Mouse (Mus musculus): ENCODE results near the gene Prkci. TPM values are rescaled to one million over a fixed set of nuclear protein-coding genes. Genes with fewer than 3 reads are reported as not detected.

Prkci gene
- 43.1 TPM in 2 replicates for polyA plus RNA-seq (2014; fragmentation: Nextera tagmentation; extraction: Ambion mirVana)

GRCm38 (mm10) chr3:30995283-30995898 lies at the start of gene Prkci:
TSS of gene Prkci (plus strand) at chr3:30995747.
- H3K4me3 ChIP-seq (ENCODE audit: low read depth, low read length): peak within 1 kb of the TSS; percentile 59
- H3K36me3 ChIP-seq (ENCODE audit: control insufficient read depth, insufficient read depth, low read length): no peaks in the 10 kb centered on the region
- peak within 1 kb of the TSS; percentile 57 for H3K4me2 ChIP-seq (ENCODE audit: low read depth, severe bottlenecking)
- peak; percentile 97 for ATAC-seq (ENCODE audit: insufficient number of reproducible peaks, low FRiP score, low TSS enrichment, low read depth)
- H3K27ac ChIP-seq (replicated peaks; ENCODE audit: low read depth, low read length): peak within 1 kb of the TSS; percentile 3; the same call in 1 of the 2 replicates
- no peaks in the 10 kb centered on the region for H3K27me3 ChIP-seq (ENCODE audit: control insufficient read depth, insufficient read depth, low read length)
- WGBS: under 1% methylated on average over 50 of the region's 50 CpGs
- H3K4me1 ChIP-seq (ENCODE audit: control insufficient read depth, insufficient read depth, low read length): peaks cover 19% of the 10 kb centered on the region
- H3K9me3 ChIP-seq (ENCODE audit: control insufficient read depth, low read length): no peaks in the 10 kb centered on the region
- H3K9ac ChIP-seq (ENCODE audit: low read length): peak within 1 kb of the TSS; percentile 64
- DNase-seq (ENCODE audit: low spot score): peak; percentile 94

- H3K36me3 ChIP-seq (ENCODE audit: control insufficient read depth, insufficient read depth, low read length): peaks cover 10% of the 10 kb centered on the region; the same call in 1 of the 2 replicates
- H3K9me3 ChIP-seq (ENCODE audit: control insufficient read depth, low read length): no peaks in the 10 kb centered on the region
- H3K4me2 ChIP-seq (ENCODE audit: low read depth, severe bottlenecking): no peak overlapping the region
- H3K9ac ChIP-seq (ENCODE audit: low read length): no peak overlapping the region
- no peak overlapping the region for H3K4me3 ChIP-seq (ENCODE audit: low read depth, low read length)
- 89% methylated on average over 3 of the region's 3 CpGs for WGBS
- H3K27ac ChIP-seq (replicated peaks; ENCODE audit: low read depth, low read length): no peak overlapping the region
- ATAC-seq (ENCODE audit: insufficient number of reproducible peaks, low FRiP score, low TSS enrichment, low read depth) (no peak), DNase-seq (ENCODE audit: low spot score) (no peak)
- no peaks in the 10 kb centered on the region for H3K4me1 ChIP-seq (ENCODE audit: control insufficient read depth, insufficient read depth, low read length)
- H3K27me3 ChIP-seq (ENCODE audit: control insufficient read depth, insufficient read depth, low read length): no peaks in the 10 kb centered on the region
Observed at GRCm38 (mm10) chr3:30951652-30952051, 43.9 kb upstream of the Prkci start.

GRCm38 (mm10) chr3:30952273-30953070 lies 43.1 kb upstream of the Prkci start:
- WGBS: 92% methylated on average over 12 of the region's 12 CpGs
- no peaks in the 10 kb centered on the region for H3K9me3 ChIP-seq (ENCODE audit: control insufficient read depth, low read length)
- ATAC-seq (ENCODE audit: insufficient number of reproducible peaks, low FRiP score, low TSS enrichment, low read depth) (no peak), DNase-seq (ENCODE audit: low spot score) (no peak)
- no peaks in the 10 kb centered on the region for H3K4me1 ChIP-seq (ENCODE audit: control insufficient read depth, insufficient read depth, low read length)
- no peak overlapping the region for H3K27ac ChIP-seq (replicated peaks; ENCODE audit: low read depth, low read length)
- H3K4me3 ChIP-seq (ENCODE audit: low read depth, low read length): no peak overlapping the region
- no peaks in the 10 kb centered on the region for H3K27me3 ChIP-seq (ENCODE audit: control insufficient read depth, insufficient read depth, low read length)
- H3K4me2 ChIP-seq (ENCODE audit: low read depth, severe bottlenecking): no peak overlapping the region
- peaks cover 12% of the 10 kb centered on the region; the same call in 1 of the 2 replicates for H3K36me3 ChIP-seq (ENCODE audit: control insufficient read depth, insufficient read depth, low read length)
- H3K9ac ChIP-seq (ENCODE audit: low read length): no peak overlapping the region

- Histone ChIP-seq H3K4me3 (ENCODE audit: low read depth, low read length) (no peak overlapping the region), H3K4me1 (ENCODE audit: control insufficient read depth, insufficient read depth, low read length) (no peaks in the 10 kb centered on the region), H3K36me3 (ENCODE audit: control insufficient read depth, insufficient read depth, low read length) (peaks cover 8% of the 10 kb centered on the region; the same call in 1 of the 2 replicates), H3K4me2 (ENCODE audit: low read depth, severe bottlenecking) (no peak overlapping the region), H3K27ac (replicated peaks; ENCODE audit: low read depth, low read length) (no peak overlapping the region), H3K9me3 (ENCODE audit: control insufficient read depth, low read length) (no peaks in the 10 kb centered on the region), H3K9ac (ENCODE audit: low read length) (no peak overlapping the region), H3K27me3 (ENCODE audit: control insufficient read depth, insufficient read depth, low read length) (no peaks in the 10 kb centered on the region)
- no peak for ATAC-seq (ENCODE audit: insufficient number of reproducible peaks, low FRiP score, low TSS enrichment, low read depth)
- 93% methylated on average over 6 of the region's 6 CpGs for WGBS
- DNase-seq (ENCODE audit: low spot score): no peak
Observed at GRCm38 (mm10) chr3:30956327-30956726, 39.2 kb upstream of the Prkci start.

- no peak for DNase-seq (ENCODE audit: low spot score)
- H3K4me1 ChIP-seq (ENCODE audit: control insufficient read depth, insufficient read depth, low read length): no peaks in the 10 kb centered on the region
- no peak overlapping the region for H3K27ac ChIP-seq (replicated peaks; ENCODE audit: low read depth, low read length)
- 89% methylated on average over 2 of the region's 2 CpGs for WGBS
- H3K4me3 ChIP-seq (ENCODE audit: low read depth, low read length): no peak overlapping the region
- no peak overlapping the region for H3K9ac ChIP-seq (ENCODE audit: low read length)
- peaks cover 17% of the 10 kb centered on the region; the same call in 1 of the 2 replicates for H3K36me3 ChIP-seq (ENCODE audit: control insufficient read depth, insufficient read depth, low read length)
- H3K27me3 ChIP-seq (ENCODE audit: control insufficient read depth, insufficient read depth, low read length): no peaks in the 10 kb centered on the region
- no peak for ATAC-seq (ENCODE audit: insufficient number of reproducible peaks, low FRiP score, low TSS enrichment, low read depth)
- no peak overlapping the region for H3K4me2 ChIP-seq (ENCODE audit: low read depth, severe bottlenecking)
- no peaks in the 10 kb centered on the region for H3K9me3 ChIP-seq (ENCODE audit: control insufficient read depth, low read length)
Observed at GRCm38 (mm10) chr3:30958709-30959108, 36.8 kb upstream of the Prkci start.

- H3K27me3 ChIP-seq (ENCODE audit: control insufficient read depth, insufficient read depth, low read length): no peaks in the 10 kb centered on the region
- H3K9ac ChIP-seq (ENCODE audit: low read length): no peak overlapping the region
- no peaks in the 10 kb centered on the region for H3K4me1 ChIP-seq (ENCODE audit: control insufficient read depth, insufficient read depth, low read length)
- no peaks in the 10 kb centered on the region for H3K9me3 ChIP-seq (ENCODE audit: control insufficient read depth, low read length)
- WGBS: 84% methylated on average over 7 of the region's 7 CpGs
- no peak overlapping the region for H3K27ac ChIP-seq (replicated peaks; ENCODE audit: low read depth, low read length)
- ATAC-seq (ENCODE audit: insufficient number of reproducible peaks, low FRiP score, low TSS enrichment, low read depth) (no peak), DNase-seq (ENCODE audit: low spot score) (no peak)
- no peak overlapping the region for H3K4me3 ChIP-seq (ENCODE audit: low read depth, low read length)
- no peak overlapping the region for H3K4me2 ChIP-seq (ENCODE audit: low read depth, severe bottlenecking)
- H3K36me3 ChIP-seq (ENCODE audit: control insufficient read depth, insufficient read depth, low read length): peaks cover 17% of the 10 kb centered on the region; the same call in 1 of the 2 replicates
Observed at GRCm38 (mm10) chr3:30959868-30960831, 35.4 kb upstream of the Prkci start.

GRCm38 (mm10) chr3:30963100-30963499 lies 32.4 kb upstream of the Prkci start:
- Histone ChIP-seq H3K9ac (ENCODE audit: low read length) (no peak overlapping the region), H3K9me3 (ENCODE audit: control insufficient read depth, low read length) (no peaks in the 10 kb centered on the region), H3K4me2 (ENCODE audit: low read depth, severe bottlenecking) (no peak overlapping the region), H3K4me3 (ENCODE audit: low read depth, low read length) (no peak overlapping the region), H3K27ac (replicated peaks; ENCODE audit: low read depth, low read length) (no peak overlapping the region), H3K27me3 (ENCODE audit: control insufficient read depth, insufficient read depth, low read length) (no peaks in the 10 kb centered on the region), H3K4me1 (ENCODE audit: control insufficient read depth, insufficient read depth, low read length) (peaks cover 3% of the 10 kb centered on the region; the same call in 1 of the 2 replicates), H3K36me3 (ENCODE audit: control insufficient read depth, insufficient read depth, low read length) (peaks cover 12% of the 10 kb centered on the region; the same call in 1 of the 2 replicates)
- 88% methylated on average over 4 of the region's 4 CpGs for WGBS
- DNase-seq (ENCODE audit: low spot score) (no peak), ATAC-seq (ENCODE audit: insufficient number of reproducible peaks, low FRiP score, low TSS enrichment, low read depth) (no peak)

- Histone ChIP-seq H3K27me3 (ENCODE audit: control insufficient read depth, insufficient read depth, low read length) (no peaks in the 10 kb centered on the region), H3K9ac (ENCODE audit: low read length) (no peak overlapping the region), H3K27ac (replicated peaks; ENCODE audit: low read depth, low read length) (no peak overlapping the region), H3K4me2 (ENCODE audit: low read depth, severe bottlenecking) (no peak overlapping the region), H3K4me1 (ENCODE audit: control insufficient read depth, insufficient read depth, low read length) (peaks cover 6% of the 10 kb centered on the region; the same call in 1 of the 2 replicates), H3K36me3 (ENCODE audit: control insufficient read depth, insufficient read depth, low read length) (peaks cover 8% of the 10 kb centered on the region; the same call in 1 of the 2 replicates), H3K4me3 (ENCODE audit: low read depth, low read length) (no peak overlapping the region), H3K9me3 (ENCODE audit: control insufficient read depth, low read length) (no peaks in the 10 kb centered on the region)
- no peak for ATAC-seq (ENCODE audit: insufficient number of reproducible peaks, low FRiP score, low TSS enrichment, low read depth)
- WGBS: 93% methylated on average over 3 of the region's 3 CpGs
- no peak for DNase-seq (ENCODE audit: low spot score)
Observed at GRCm38 (mm10) chr3:30964216-30964615, 31.3 kb upstream of the Prkci start.
